Mouse (Mus musculus): ENCODE results near the gene Cdk2ap2. TPM values are rescaled to one million over a fixed set of nuclear protein-coding genes. Genes with fewer than 3 reads are reported as not detected.
A peak's percentile ranks its signal among the peaks of the same experiment; 100 is the strongest.

The Cdk2ap2 gene
- total RNA-seq, 2 experiments from 2014 or later, result 25.0 to 34.1 TPM

DNA sequence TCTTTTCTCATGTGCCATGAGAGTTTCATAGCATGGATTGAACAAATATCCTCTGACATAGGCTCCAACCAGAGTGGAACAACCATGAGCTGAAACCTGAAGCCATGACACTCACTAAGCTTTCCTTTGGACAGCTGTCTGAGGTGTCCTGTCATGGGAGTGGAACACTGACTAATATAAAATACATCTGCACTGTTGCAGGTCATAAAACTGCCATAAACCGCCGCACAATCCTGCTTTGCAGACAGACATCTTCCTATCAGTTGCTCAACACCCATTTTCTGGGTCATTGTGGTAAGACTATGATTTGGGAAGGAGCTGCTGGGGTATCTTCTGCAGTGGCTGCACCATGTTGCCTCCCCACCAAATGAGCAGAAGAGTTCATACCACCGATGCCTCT is 4.2 kb upstream of the Cdk2ap2 start:
- no peak for DNase-seq (ENCODE audit: low spot score in 2 of 2)

DNA sequence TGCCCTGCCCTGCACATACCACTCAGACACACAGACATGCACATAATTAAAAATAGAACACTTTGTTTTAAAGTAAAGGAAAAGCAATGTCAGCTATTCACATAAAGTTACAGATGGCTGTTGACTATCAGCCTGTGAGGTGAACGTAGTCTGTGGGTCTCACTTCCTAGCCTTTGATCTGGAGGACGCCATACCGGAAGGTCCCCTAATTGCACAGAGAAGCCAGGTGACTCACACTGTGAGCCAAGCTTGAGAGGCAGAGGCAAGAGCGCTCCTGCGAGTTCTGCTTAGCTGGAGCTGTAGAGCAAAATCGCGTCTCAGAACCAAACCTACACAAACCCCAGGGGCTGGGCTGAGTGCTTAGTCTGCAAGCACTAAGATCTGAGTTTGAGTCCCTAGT is 3.2 kb upstream of the Cdk2ap2 start:
- DNase-seq (ENCODE audit: low spot score in 2 of 2), result no peak

DNA sequence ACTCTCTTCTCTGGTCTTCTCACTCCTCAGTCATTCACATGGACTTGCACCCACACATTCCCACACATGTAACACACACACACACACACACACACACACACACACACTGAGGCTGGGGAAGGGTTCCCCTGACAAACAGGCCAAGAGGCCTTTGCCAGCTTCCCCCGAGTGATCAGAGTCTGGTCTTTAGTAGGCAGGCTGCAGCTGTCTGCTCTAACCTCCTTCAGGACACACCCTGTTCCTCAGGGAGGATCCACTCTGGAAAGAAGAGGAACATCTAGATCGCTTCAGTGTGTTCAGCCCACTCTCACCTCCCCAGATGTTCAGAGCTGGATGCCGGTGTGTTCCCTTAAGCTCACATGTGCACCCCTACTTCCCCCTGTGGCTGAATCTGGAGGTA is 2.6 kb upstream of the Cdk2ap2 start:
- no peak for DNase-seq (ENCODE audit: low spot score in 2 of 2)

DNA sequence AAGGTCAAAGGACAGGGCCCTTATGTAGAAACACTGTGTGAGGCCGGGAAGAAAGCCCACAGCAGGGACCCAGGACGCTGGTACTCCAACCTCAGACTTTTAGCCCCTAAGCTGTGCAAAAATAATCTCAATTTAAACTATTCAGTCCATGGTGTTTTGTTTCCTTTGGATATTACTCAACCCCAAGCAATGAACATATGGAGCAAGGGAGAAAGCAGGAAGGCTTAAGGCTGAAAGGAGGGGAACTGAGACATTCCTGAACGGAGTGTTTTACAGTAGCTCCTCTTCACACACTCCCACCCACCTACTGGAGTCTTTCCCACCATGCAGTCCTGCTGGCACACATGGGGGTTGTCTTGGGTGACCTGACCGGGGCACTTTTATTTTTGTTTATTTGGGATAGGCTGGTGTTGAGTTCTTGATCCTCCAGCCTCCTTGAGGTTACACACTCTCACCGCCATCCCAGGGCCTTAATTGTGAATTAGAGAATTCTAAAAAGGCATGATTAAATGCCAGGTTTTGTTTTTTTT is 2.1 kb upstream of the Cdk2ap2 start:
- DNase-seq (ENCODE audit: low spot score in 2 of 2), result no peak

DNA sequence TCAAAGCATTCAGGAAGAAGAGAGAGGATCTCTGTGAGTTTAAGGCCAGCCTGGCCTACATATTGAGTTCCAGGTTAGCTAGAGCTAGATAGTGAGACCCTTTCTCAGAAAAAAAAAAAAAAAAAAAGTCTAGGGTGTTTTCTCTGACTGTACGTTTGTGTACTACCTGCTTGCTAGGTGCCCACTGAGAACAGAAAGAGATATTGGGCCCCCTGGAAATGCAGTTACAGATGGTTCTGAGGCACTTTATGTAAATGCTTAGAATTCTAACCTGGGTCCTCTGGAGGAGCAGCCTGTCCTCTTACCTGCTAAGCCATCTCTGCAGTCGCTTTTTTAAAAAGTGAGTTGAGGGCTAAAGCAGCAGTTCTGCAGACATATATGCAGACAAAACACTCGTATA is 1.2 kb upstream of the Cdk2ap2 start:
- no peak for DNase-seq (ENCODE audit: low spot score in 2 of 2)

DNA sequence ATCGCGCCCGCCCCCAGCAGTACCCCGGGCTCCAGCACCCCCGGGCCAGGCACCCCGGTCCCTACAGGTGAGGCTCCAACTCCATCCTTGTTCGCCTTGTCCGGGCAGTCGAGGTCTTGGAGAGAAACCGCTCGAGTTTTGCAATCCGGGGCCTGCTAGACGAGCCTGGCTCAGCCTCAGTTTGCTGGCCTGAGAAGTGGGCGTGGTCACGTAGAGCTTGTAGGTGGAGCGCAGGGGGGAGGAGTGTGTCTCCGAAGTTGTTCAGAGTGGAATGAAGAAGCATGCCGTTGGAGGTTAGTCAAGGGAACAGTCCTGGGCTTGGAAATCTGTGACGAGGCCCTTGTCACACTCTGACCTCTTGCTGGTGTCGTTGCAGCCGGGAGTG is 451 bp downstream of the Cdk2ap2 start:
- DNase-seq (ENCODE audit: low spot score in 2 of 2), result no peak

DNA sequence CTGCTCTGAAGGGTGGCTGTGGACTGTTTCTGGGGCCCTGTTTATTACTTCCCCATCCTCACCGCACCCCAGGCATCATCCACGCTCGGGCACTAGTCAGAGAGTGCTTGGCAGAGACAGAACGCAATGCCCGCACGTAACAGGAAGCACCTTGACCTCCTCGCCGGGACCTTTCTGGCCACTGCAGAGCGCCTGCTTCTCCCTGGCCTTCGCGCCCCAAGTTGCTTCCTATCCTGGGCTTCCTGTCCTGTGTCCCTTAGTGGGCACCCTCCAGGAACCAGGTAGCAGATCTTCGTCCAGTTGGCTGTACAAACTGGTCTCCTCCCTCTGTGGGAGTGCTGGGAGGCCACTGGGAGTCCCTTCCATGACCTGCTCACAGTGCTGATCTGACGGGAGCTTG is 1.4 kb downstream of the Cdk2ap2 start:
- DNase-seq (ENCODE audit: low spot score in 2 of 2), result no peak

DNA sequence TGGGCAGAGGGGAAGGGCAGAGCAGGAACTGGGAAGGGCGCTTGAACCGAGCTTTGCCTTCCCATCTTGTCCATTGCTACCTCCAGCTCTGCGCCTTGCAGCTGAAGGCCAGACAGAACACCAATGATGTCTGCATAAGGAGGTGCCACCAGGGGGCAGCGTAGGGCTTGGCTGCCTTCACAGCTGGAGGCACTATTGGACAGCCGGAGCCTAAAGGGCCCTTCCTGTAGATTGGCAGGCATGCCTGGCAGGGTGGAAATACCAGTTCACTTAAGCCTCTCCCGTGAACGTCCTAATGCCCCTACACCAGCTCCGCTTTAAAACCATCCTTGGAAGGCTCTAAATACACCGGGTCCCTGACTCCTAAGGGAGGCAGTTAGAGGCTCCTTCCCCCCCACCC is 2.1 kb downstream of the Cdk2ap2 start:
- DNase-seq (ENCODE audit: low spot score in 2 of 2), result peak; percentile 86 to 90

DNA sequence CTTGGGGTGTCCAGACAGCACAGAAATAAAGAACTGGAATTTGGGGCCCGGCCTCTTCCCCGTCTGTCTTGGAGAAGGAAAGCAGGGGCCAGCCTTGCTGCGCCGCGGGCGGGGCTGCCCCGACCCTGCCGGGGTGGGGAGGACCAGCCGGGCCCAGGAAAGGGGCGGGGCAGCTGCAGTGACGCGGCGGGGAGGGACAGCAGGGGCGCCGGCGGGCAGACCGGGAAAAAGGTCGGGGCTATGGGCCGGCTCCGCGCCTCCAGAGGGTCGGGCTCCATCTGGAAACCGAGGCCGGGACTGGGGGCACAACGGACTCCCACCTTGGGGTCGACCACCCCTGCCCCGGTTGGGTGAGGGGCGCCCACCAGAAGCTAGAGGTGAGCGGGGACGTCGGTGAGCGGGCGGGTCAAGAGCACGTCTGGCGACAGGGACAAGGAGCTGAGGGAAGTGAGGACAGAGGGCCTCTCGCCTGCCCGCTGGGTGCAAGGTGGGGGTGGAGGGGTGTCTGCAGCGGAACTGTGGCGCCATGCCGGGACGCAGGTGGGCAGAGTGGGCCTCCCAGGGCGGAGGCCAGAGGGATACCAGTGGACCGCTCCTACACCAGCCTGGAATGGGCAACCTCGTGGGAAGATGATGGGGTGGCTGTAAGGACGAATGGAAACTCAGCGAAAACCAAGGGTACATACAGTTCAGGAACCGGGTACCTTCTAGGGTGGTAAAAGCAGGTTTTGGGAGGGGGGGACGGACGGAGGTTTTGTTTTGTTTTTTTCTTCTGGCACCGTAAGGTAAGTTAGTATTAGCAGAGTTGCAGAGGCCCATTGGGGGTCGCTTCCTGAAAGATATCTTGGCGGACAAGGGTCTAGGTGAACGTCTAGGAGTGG is 3.1 kb downstream of the Cdk2ap2 start, which contains the start of gene Pitpnm1:
Pitpnm1 (plus strand) TSS at position 162 of the 881 bp plus-strand sequence.
- DNase-seq (ENCODE audit: low spot score in 2 of 2), result no peak

DNA sequence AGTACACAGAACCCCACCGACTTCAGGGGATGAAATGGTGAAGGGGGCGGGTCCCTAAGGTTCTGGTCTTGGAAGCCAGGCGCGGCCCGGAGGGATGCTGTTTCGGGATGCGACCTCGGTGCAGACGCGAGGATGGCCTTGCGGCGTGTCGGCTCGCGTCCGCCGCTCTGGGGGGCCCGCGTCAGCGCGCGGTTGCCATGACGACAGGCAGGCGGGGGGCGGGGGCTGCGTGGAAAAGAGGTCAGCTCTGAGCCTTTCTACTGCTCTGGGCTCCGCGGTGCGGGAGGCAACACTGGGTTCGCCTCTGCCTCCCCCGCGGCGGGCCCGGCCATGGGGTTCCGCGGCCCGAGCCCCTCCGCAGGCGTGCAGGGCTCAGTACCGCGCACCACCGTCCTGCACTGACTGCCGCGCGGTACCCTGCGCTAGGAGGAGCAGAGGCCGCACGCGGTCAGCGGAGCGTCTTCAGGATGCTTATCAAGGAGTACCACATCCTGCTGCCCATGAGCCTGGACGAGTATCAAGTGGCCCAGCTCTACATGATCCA is 3.8 kb downstream of the Cdk2ap2 start:
- peak; percentile 54 to 62 for DNase-seq (ENCODE audit: low spot score in 2 of 2)

DNA sequence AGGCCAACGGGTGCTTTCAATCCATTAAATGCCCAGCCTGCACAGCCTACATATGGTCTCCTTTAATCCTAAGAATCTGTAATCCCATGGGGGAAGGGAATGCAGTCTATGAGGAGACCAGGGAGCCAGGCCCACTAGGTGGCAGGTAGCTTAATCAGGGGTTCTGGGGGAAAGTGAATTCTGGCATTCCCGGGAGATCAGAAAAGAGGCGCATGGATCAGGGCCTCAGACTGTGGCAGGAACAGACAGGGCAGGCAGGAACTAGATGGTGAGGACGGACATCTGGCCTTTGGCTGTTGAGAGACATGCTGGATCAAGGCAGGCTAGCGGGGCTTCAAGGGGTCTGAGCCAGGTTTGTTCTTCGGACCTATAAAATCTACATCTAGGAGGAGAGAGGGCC is 4.5 kb downstream of the Cdk2ap2 start:
- no peak for DNase-seq (ENCODE audit: low spot score in 2 of 2)

DNA sequence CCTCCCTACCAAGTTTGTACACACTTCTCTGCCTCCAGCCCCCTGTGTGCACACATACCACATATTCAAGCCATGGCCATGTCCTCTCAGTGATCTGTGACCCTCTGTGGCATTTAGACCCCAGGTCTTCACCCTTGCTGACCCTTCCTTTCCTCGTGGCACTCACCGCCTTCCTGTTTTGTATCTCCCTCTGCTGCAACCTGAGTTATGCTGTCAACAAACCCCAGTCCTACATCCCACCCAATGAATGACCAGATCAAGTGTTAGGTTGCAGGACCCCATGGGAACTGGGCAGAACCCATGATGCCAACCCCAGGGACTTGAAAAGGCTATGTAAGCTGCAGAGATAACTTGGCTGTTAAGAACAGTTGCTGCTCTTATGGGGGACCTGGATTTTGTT is 5.1 kb downstream of the Cdk2ap2 start:
- no peak for DNase-seq (ENCODE audit: low spot score in 2 of 2)

DNA sequence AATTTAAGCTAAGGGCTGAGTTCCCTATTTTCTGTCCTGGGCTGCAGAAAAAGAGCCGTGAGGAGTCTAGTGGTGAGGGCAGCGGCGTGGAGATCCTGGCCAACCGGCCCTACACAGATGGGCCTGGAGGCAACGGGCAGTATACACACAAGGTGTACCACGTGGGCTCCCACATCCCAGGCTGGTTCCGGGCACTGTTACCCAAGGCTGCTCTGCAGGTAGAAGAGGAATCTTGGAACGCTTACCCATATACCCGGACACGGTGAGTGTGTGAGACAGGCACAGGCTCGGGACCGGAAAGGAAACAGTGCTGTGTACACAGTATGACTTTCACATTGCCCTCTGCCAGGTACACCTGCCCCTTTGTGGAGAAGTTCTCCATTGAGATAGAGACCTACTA is 5.6 kb downstream of the Cdk2ap2 start:
- no peak for DNase-seq (ENCODE audit: low spot score in 2 of 2)

DNA sequence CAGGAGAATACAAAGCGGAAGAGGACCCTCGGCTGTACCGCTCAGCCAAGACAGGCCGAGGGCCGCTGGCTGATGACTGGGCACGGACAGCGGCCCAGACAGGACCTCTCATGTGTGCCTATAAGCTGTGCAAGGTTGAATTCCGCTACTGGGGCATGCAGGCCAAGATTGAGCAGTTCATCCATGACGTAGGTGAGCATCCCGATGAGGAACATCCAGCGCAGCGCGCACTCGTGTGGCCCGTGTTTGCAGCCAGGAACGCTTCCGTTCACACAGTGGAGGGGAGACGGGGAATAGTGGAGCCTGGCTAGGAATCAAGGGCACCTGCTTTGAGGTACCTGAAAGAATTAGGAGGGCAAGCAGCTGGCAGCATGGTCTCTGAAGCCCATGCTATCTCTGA is 6.3 kb downstream of the Cdk2ap2 start:
- DNase-seq (ENCODE audit: low spot score in 2 of 2), result no peak

DNA sequence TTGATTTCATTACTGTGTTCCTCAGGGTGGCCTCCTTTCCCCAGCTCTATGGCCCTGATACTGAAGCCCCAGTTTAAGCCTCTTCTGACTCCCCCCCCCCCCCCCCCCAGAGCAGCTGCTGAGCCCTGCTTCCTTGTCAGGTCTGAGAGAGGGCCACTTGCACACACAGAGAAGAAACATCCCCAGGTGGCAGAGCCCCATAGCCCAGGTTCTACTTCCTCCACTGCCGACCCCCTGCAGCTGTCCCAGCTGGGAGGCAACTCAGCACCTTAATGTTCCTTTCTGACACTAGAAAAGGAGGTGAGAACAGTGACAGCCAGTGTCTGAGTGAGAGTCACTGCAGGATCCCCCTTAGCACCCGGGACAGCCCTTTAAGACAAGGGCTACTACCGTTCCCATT is 6.8 kb downstream of the Cdk2ap2 start:
- no peak for DNase-seq (ENCODE audit: low spot score in 2 of 2)

DNA sequence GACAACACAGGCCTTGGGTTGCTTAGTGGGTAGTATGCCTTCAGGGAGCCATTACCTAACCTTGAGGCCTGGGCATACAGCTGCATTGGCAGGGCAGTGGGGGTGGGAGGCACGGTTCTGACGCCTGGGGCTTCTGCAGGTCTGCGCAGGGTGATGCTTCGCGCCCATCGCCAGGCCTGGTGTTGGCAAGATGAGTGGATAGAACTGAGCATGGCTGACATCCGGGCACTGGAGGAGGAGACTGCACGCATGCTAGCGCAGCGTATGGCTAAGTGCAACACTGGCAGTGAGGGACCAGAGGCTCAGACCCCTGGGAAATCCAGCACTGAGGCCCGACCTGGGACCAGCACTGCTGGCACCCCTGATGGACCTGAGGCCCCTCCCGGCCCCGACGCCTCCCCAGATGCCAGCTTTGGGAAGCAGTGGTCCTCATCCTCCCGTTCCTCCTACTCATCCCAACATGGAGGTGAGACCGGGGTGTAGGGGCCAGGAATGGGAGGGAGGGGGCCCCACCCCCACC is 7.8 kb downstream of the Cdk2ap2 start:
- no peak for DNase-seq (ENCODE audit: low spot score in 2 of 2)

DNA sequence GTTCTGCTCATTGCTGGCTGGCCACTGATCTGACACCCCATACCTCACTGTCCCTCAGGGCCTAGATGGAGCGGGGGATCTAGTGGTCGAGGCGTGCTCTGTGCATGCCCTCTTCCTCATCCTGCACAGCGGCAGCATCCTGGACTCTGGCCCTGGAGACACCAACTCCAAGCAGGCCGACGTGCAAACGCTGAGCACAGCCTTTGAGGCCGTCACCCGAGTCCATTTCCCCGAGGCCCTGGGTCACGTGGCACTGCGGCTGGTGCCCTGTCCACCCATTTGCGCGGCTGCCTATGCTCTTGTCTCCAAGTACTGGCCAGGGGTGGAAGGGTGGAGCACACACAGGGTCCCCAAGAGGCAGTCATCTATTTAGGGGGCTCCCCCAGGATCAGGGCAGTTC is 9.7 kb downstream of the Cdk2ap2 start:
- no peak for DNase-seq (ENCODE audit: low spot score in 2 of 2)

DNA sequence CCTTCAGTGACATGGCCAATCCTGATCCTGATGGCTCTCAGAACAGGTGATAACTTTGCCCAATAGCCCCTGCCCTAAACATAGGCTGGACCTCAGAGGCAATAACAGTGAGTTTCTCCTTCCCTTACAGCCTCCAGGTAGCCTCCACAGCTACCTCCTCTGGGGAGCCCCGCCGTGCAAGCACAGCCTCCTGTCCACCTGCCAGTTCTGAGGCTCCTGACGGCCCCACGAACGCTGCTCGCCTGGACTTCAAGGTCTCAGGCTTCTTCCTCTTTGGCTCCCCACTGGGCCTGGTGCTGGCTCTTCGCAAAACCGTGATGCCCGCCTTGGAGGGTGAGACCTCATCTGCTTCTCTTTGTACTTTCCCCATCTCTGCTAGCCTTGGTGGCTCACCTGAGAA is 11.6 kb downstream of the Cdk2ap2 start:
- no peak for DNase-seq (ENCODE audit: low spot score in 2 of 2)

DNA sequence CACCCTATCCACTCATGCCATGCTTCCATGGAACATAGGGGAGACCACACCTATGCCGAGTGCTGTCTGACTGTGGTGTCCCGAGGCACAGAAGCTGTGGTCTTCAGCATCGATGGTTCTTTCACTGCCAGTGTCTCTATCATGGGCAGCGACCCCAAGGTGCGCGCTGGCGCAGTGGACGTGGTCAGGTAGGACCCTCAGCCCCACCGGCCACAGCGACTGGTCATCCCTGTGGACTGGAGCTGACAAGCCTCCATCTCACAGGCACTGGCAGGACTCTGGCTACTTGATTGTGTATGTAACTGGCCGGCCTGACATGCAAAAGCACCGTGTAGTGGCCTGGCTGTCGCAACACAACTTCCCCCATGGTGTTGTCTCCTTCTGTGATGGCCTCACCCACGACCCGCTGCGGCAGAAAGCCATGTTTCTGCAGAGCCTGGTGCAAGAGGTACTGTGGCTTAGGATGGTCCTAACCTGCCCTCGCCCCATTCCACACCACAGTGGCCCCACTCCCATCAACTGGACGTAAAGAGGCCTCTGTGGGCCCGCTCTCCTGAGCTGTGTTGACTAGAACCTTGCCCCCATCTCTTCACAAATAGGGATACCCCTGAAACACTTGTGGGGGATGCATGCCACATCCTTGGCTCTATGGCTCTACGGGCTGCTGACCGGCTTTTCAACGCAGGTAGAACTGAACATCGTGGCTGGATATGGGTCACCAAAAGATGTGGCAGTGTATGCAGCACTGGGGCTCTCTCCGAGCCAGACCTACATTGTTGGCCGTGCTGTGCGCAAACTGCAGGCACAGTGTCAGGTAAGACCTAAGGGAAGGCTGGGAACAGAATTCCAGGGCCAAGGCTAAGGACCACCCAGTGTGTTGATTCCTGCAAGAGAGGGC is 15.3 kb downstream of the Cdk2ap2 start:
- no peak for DNase-seq (ENCODE audit: low spot score in 2 of 2)

DNA sequence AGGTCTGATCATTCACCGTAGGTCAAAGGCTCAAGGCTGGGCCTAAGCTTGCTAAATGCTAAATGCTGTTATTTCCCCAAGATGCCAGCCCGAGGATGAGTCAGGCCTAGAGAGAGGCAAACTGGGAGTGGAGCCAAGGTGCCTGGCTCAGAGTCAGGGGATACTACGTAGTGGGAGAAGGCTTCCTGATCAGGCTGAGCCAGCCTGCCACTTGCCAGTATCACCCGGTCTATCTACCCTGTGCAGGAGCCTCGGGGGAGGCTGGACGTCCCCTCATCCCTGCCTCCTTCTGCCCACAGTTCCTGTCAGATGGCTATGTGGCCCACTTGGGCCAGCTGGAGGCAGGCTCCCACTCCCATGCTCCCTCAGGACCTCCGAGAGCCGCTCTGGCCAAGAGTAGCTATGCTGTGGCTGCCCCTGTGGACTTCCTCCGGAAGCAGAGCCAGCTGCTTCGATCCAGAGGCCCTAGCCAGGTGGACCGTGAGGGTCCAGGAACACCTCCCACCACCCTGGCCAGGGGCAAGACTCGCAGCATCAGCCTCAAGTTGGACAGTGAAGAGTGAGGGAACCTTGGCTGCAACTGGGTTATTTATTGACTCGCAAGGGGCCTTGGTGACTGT is 16.3 kb downstream of the Cdk2ap2 start:
- peak; percentile 56 to 64 for DNase-seq (ENCODE audit: low spot score in 2 of 2)

DNA sequence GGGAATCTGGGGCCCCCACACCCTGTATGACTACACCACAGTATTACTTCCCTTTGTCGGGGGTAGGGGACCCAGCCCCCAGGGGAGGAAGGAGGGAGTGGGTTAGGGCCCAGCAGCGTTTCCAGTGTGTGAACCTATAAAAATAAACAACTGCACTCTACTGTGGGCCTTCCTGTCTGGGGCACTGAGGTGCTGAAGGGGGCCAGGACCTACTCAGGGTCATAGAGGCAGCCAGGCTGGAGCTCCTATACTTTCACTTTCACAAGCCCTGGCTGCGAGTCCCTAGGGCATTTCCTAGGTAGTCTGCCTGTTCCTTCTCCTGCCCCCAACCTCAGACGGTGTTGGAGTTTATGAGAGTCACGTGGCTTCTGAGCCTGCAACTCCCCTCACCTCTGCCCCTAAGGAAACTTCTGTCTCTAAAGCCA is 16.8 kb downstream of the Cdk2ap2 start:
- no peak for DNase-seq (ENCODE audit: low spot score in 2 of 2)
